Mouse (Mus musculus): Measurements from ENCODE around the gene Osbpl6. TPM values are rescaled to one million over a fixed set of nuclear protein-coding genes. Genes with fewer than 3 reads are reported as not detected.
"Not testable (repeated sequence)": the region's sequence is repeated elsewhere in the genome, so short reads cannot be mapped to it uniquely, and the experiment has no call there.

Osbpl6 gene
- polyA plus RNA-seq, 1 experiment from 2014 or later, result 0.23 TPM

DNA sequence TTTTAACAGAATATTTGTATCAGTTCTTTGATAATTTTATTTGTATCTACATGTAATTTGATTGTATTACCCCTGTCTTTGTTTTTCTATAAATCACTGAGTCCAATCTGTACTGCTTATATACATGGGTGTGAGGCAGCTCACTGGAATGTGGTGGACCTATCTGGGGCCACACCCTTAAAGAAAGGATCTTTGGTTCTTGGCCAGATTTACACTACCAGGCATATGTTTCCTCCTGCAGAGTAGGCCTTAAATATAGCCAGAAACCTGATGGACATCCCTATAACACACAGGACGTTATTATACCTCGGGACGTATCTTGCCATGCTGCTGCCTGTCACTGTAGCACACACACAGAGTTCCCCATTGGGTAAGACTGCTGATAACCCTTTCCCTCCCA lies 205.7 kb downstream of the Osbpl6 start:
- Histone ChIP-seq H3K27ac (ENCODE audit: low read depth) (no peak overlapping the region), H3K36me3 (replicated peaks; ENCODE audit: insufficient read depth, low read length) (no peaks in the 10 kb centered on the region), H3K9me3 (ENCODE audit: low read length) (no peaks in the 10 kb centered on the region), H3K4me2 (ENCODE audit: low read depth, low read length) (no peak overlapping the region), H3K27me3 (ENCODE audit: insufficient read depth, low read length) (no peaks in the 10 kb centered on the region), H3K4me3 (ENCODE audit: low read depth, low read length) (no peak overlapping the region), H3K9ac (replicated peaks) (no peak overlapping the region), H3K4me1 (ENCODE audit: insufficient read depth) (no peaks in the 10 kb centered on the region)
- 74% methylated on average over 3 of the region's 3 CpGs for WGBS (ENCODE audit: insufficient replicate concordance)
- TF ChIP-seq EP300 (IDR thresholded peaks at IDR 0.05; ENCODE audit: low read depth) (no peak), CTCF (IDR thresholded peaks at IDR 0.05; ENCODE audit: low read depth) (no peak)
- ATAC-seq (no peak), DNase-seq (no peak)

DNA sequence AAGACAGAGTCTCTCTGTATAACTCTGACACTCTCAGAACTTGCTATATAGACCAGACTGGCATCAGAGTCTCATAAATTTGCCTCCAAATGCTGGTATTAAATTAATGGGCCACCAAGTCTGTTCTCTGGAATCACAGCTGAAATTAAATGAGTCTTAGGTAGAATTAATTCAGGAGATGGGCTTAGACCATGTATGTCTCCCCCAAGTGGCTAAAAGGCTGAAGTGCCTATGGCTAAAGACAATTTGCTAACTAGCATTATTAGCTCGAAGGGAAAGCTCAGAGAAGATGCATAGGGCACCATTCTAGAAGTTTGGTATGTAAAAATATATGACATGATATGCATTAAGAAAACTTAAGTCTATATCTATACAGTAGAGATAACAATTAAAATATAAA lies 211.8 kb downstream of the Osbpl6 start:
- Histone ChIP-seq H3K9ac (replicated peaks) (no peak overlapping the region), H3K27ac (ENCODE audit: low read depth) (no peak overlapping the region), H3K4me3 (ENCODE audit: low read depth, low read length) (no peak overlapping the region), H3K9me3 (ENCODE audit: low read length) (no peaks in the 10 kb centered on the region), H3K4me1 (ENCODE audit: insufficient read depth) (no peaks in the 10 kb centered on the region), H3K4me2 (ENCODE audit: low read depth, low read length) (no peak overlapping the region), H3K36me3 (replicated peaks; ENCODE audit: insufficient read depth, low read length) (no peaks in the 10 kb centered on the region), H3K27me3 (ENCODE audit: insufficient read depth, low read length) (no peaks in the 10 kb centered on the region)
- 44% methylated on average over 1 of the region's 1 CpGs for WGBS (ENCODE audit: insufficient replicate concordance)
- DNase-seq, result no peak
- TF ChIP-seq CTCF (IDR thresholded peaks at IDR 0.05; ENCODE audit: low read depth) (peak; percentile 68), EP300 (IDR thresholded peaks at IDR 0.05; ENCODE audit: low read depth) (no peak)
- no peak for ATAC-seq

- no peaks in the 10 kb centered on the region for H3K4me1 ChIP-seq (ENCODE audit: insufficient read depth)
- H3K27ac ChIP-seq (ENCODE audit: low read depth), result no peak overlapping the region
- no peaks in the 10 kb centered on the region for H3K27me3 ChIP-seq (ENCODE audit: insufficient read depth, low read length)
- WGBS (ENCODE audit: insufficient replicate concordance), result 51% methylated on average over 5 of the region's 5 CpGs
- no peaks in the 10 kb centered on the region; the same call in 1 of the 2 replicates for H3K36me3 ChIP-seq (replicated peaks; ENCODE audit: insufficient read depth, low read length)
- peaks cover 5% of the 10 kb centered on the region; the same call in 1 of the 2 replicates for H3K9me3 ChIP-seq (ENCODE audit: low read length)
- no peak overlapping the region for H3K4me2 ChIP-seq (ENCODE audit: low read depth, low read length)
- TF ChIP-seq CTCF (IDR thresholded peaks at IDR 0.05; ENCODE audit: low read depth), result no peak
- no peak for TF ChIP-seq EP300 (IDR thresholded peaks at IDR 0.05; ENCODE audit: low read depth)
- no peak overlapping the region for H3K9ac ChIP-seq (replicated peaks)
- DNase-seq (no peak), ATAC-seq (no peak)
- H3K4me3 ChIP-seq (ENCODE audit: low read depth, low read length), result no peak overlapping the region
Measured at GRCm38 (mm10) chr2:76620188-76620587, 213.9 kb downstream of the Osbpl6 start.

DNA sequence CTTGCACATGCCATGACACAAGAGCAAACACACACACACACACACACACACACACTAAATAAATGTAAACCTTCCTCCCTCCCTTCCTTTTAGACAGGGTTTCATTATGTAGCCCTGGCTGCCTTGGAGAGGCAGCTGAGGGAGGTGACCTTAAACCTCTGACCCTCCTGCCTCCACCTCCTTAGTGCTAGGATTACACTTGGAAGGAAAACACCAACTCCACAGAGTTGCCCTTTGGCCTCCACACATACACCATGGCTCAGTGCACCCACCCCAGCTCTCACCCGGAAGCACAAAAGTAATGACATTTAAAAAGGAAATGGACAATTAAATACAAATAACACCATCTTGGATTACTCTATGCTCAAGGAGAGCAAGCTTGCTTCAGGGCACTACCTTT lies 215.4 kb downstream of the Osbpl6 start:
- no peak overlapping the region for H3K4me3 ChIP-seq (ENCODE audit: low read depth, low read length)
- H3K4me1 ChIP-seq (ENCODE audit: insufficient read depth), result no peaks in the 10 kb centered on the region
- no peak overlapping the region for H3K27ac ChIP-seq (ENCODE audit: low read depth)
- 81% methylated on average over 1 of the region's 1 CpGs for WGBS (ENCODE audit: insufficient replicate concordance)
- H3K36me3 ChIP-seq (replicated peaks; ENCODE audit: insufficient read depth, low read length), result peaks cover 2% of the 10 kb centered on the region; the same call in 1 of the 2 replicates
- no peaks in the 10 kb centered on the region for H3K27me3 ChIP-seq (ENCODE audit: insufficient read depth, low read length)
- DNase-seq (no peak), ATAC-seq (no peak)
- no peak overlapping the region for H3K4me2 ChIP-seq (ENCODE audit: low read depth, low read length)
- H3K9ac ChIP-seq (replicated peaks), result no peak overlapping the region
- peaks cover 5% of the 10 kb centered on the region; the same call in 1 of the 2 replicates for H3K9me3 ChIP-seq (ENCODE audit: low read length)
- no peak for TF ChIP-seq EP300 (IDR thresholded peaks at IDR 0.05; ENCODE audit: low read depth)
- no peak for TF ChIP-seq CTCF (IDR thresholded peaks at IDR 0.05; ENCODE audit: low read depth)

DNA sequence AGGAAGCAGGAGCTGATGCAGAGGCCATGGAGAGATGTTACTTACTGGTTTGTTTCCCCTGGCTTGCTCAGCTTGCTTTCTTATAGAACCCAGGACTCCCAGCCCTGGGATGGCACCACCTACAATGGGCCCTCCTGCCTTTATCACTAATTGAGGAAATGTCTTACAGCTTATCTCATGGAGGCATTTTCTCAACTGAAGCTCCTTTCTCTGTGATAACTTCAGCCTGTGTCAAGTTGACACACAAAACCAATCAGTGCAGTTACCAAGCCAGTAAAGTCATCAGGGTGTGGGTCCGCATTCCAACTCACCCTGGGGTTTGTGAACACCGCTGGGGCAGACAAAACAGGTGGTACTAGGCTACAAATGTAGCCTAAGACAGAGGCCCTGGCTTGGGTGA lies 216.0 kb downstream of the Osbpl6 start:
- not testable (repeated sequence) for DNase-seq; H3K9me3 ChIP-seq (ENCODE audit: low read length); H3K9ac ChIP-seq (replicated peaks); H3K4me3 ChIP-seq (ENCODE audit: low read depth, low read length); H3K4me2 ChIP-seq (ENCODE audit: low read depth, low read length); H3K4me1 ChIP-seq (ENCODE audit: insufficient read depth); H3K27me3 ChIP-seq (ENCODE audit: insufficient read depth, low read length); ATAC-seq; H3K36me3 ChIP-seq (replicated peaks; ENCODE audit: insufficient read depth, low read length); H3K27ac ChIP-seq (ENCODE audit: low read depth)
- 65% methylated on average over 2 of the region's 2 CpGs for WGBS (ENCODE audit: insufficient replicate concordance)

GRCm38 (mm10) chr2:76630293-76630692 lies 224.0 kb downstream of the Osbpl6 start:
- ATAC-seq, result no peak
- no peaks in the 10 kb centered on the region for H3K9me3 ChIP-seq (ENCODE audit: low read length)

DNA sequence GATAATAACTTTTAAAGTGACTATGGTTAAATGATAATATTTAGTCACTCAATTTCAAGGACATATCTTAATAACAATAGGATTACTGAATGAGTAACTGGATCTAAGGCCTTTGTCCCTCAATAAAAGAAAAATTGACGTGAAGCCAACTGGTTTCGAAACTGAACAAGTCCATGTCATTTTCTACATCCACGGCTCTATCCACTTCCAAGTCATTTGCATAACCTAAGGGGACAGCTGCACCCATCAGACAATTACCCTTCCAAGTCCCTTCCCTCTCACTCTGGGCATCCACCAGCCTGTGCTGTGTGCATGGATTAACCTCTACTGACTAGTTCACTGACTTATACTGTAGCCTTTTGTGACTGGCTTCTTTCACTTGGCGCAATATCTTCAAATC lies 225.3 kb downstream of the Osbpl6 start:
- no peak for DNase-seq
- WGBS (ENCODE audit: insufficient replicate concordance), result 84% methylated on average over 4 of the region's 4 CpGs
- TF ChIP-seq CTCF (IDR thresholded peaks at IDR 0.05; ENCODE audit: low read depth) (no peak), EP300 (IDR thresholded peaks at IDR 0.05; ENCODE audit: low read depth) (no peak)

More at GRCm38 (mm10) chr2:76630293-76630692, 224.0 kb downstream of the Osbpl6 start:
- Histone ChIP-seq H3K4me2 (ENCODE audit: low read depth, low read length) (no peak overlapping the region), H3K36me3 (replicated peaks; ENCODE audit: insufficient read depth, low read length) (peaks cover 24% of the 10 kb centered on the region), H3K4me3 (ENCODE audit: low read depth, low read length) (no peak overlapping the region), H3K27ac (ENCODE audit: low read depth) (no peak overlapping the region), H3K4me1 (ENCODE audit: insufficient read depth) (no peaks in the 10 kb centered on the region), H3K9ac (replicated peaks) (no peak overlapping the region), H3K27me3 (ENCODE audit: insufficient read depth, low read length) (no peaks in the 10 kb centered on the region)
- WGBS (ENCODE audit: insufficient replicate concordance), result 81% methylated on average over 12 of the region's 12 CpGs
- no peak for TF ChIP-seq CTCF (IDR thresholded peaks at IDR 0.05; ENCODE audit: low read depth)
- no peak for TF ChIP-seq EP300 (IDR thresholded peaks at IDR 0.05; ENCODE audit: low read depth)
- no peak for DNase-seq

More for the DNA sequence above, 225.3 kb downstream of the Osbpl6 start:
- Histone ChIP-seq H3K4me2 (ENCODE audit: low read depth, low read length) (no peak overlapping the region), H3K4me1 (ENCODE audit: insufficient read depth) (no peaks in the 10 kb centered on the region), H3K27me3 (ENCODE audit: insufficient read depth, low read length) (no peaks in the 10 kb centered on the region), H3K9ac (replicated peaks) (no peak overlapping the region), H3K27ac (ENCODE audit: low read depth) (no peak overlapping the region), H3K9me3 (ENCODE audit: low read length) (no peaks in the 10 kb centered on the region), H3K4me3 (ENCODE audit: low read depth, low read length) (no peak overlapping the region), H3K36me3 (replicated peaks; ENCODE audit: insufficient read depth, low read length) (peaks cover 28% of the 10 kb centered on the region)
- no peak for ATAC-seq
